Mouse (Mus musculus) kidney, postnatal 4 days (tissue): Measurements from ENCODE around the gene Xpnpep3.

Experiments used
- DNase-seq, 2 experiments: peaks; one replicate each; pipeline ENCODE4 v3.0.0; 2021; ENCODE audit warnings: mixed read lengths in 2 of 2

Xpnpep3 gene

DNA sequence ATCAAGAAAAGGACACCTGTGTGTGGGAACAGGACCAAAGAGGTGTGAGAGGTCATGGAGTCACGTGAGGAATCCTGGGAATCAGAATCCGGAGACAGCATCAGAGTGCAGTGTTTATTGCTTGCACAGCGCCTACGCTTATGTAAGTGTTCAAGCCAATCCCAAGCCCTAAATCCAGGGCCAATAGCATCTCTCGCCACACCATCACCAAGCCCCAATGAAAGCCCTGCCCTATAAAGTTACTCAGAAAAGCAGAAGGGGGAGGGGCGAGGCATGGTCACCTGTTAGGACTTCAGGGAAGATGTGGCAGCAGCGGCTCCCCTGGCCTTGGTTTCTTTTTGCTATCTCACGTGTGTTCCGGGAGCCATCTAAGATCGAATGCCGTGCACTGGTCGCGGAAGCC, 81.0 kb downstream of the Xpnpep3 start:
- DNase-seq, result peak; percentile 49 to 61

DNA sequence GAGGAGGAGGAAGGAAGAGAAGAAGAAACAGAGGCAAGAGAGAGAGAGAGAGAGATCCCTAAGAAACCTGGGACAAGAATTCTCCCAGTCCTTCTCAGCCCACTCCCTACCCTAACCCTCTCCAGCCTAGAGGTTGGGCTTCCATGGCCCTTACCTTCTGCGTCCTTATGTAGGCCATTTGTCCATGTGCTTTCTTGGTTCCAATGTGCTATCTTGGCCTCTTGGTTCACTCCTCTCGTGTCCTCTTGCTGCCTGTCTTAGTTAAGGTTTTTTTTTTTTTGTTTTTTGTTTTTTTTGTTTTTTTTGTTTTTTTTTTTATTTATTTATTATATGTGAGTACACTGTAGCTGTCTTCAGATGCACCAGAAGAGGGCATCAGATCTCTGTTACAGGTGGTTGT, 83.0 kb downstream of the Xpnpep3 start:
- no peak for DNase-seq

DNA sequence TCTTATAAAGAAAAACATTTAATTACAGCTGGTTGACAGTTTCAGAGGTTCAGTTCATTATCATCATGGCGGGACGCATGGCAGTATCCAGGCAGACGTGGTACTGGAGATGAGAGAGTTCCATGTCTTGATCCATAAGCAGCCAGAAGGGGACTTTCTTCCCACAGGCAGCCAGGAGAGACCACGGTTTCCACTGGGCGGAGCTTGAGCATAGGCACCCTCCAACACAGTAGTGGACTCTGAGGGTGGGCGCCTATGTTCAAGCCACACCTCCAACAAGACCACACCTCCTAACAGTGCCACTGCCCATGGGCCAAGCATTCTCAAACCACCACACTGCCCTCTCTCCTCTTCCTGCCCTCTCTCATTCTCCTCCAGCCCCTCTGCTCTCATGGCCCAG, 83.8 kb downstream of the Xpnpep3 start:
- DNase-seq, result no peak

GRCm38 (mm10) chr15:81485483-81485882, 85.5 kb downstream of the Xpnpep3 start:
- no peak for DNase-seq

- DNase-seq, result no peak
Observed at GRCm38 (mm10) chr15:81503466-81503865, 103.5 kb downstream of the Xpnpep3 start.

DNA sequence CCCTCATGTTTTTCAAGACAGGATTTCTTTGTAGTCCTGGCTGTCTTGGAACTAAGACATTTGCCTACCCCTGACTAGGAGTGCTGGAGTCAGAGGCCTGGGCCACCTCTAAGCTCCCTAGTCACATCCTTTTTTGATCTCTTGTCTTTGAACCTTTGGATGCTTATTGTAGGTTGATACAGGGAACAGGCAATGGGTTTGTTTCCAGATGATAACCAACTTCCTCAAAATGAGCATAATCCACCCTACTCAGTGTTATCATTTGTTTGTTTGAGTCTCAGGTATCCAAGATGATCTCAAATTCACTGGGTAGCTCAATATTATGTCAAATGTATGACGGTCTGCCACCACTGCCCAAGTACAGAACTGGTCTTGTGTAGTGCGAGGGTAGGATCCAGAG, 104.1 kb downstream of the Xpnpep3 start:
- DNase-seq, result no peak
